Mouse (Mus musculus) forebrain, embryonic 16.5 days (tissue): ENCODE data around the gene Ctrc. TPM values are rescaled to one million over a fixed set of nuclear protein-coding genes. Genes with fewer than 3 reads are reported as not detected.

Experiments
- ATAC-seq: fragments of 200-750 bp; cut with Nextera tagmentation; 2 replicates; pipeline ENCODE4 v1.8.0; 2017; ENCODE audit warnings: mild to moderate bottlenecking, moderate library complexity
- H3K27ac ChIP-seq: fragments of 300-500 bp; sonication (generic); 2 replicates; pipeline ENCODE4 v1.5.1; 2014; ENCODE audit warnings: low read length, control low read depth
- H3K27me3 ChIP-seq: fragments of 300-500 bp; sonication (generic); replicated peaks from 2 replicates; pipeline ENCODE4 v1.6.1; 2014; ENCODE audit warnings: low read length; ENCODE audit not compliant: control insufficient read depth, insufficient read depth
- H3K36me3 ChIP-seq: fragments of 300-500 bp; sonication (generic); 2 replicates; pipeline ENCODE4 v1.6.1; 2014; ENCODE audit not compliant: control insufficient read depth, insufficient read depth
- H3K4me1 ChIP-seq: fragments of 300-500 bp; sonication (generic); replicated peaks from 2 replicates; pipeline ENCODE4 v1.6.1; 2014; ENCODE audit warnings: low read length; ENCODE audit not compliant: control insufficient read depth, insufficient read depth
- H3K4me2 ChIP-seq: fragments of 300-500 bp; sonication (generic); 2 replicates; pipeline ENCODE4 v1.6.1; 2014; ENCODE audit warnings: mild to moderate bottlenecking, low read length, control low read depth
- H3K4me3 ChIP-seq: fragments of 300-500 bp; sonication (generic); replicated peaks from 2 replicates; pipeline ENCODE4 v1.5.1; 2014; ENCODE audit warnings: mild to moderate bottlenecking, low read length, control low read depth
- H3K9ac ChIP-seq: fragments of 300-500 bp; sonication (generic); replicated peaks from 2 replicates; pipeline ENCODE4 v1.6.1; 2014; ENCODE audit warnings: low read depth, low read length, control low read depth
- H3K9me3 ChIP-seq: fragments of 300-500 bp; sonication (generic); 2 replicates; pipeline ENCODE4 v1.6.1; 2016; ENCODE audit warnings: low read length; ENCODE audit not compliant: control insufficient read depth
- WGBS: fragments of 180-500 bp; shearing (Covaris S2); extraction: QIAGEN DNeasy Blood & Tissue Kit; methylation state at CpG from one replicate; pipeline ENCODE4 v1.1.7; 2014; 5-methylcytosine and 5-hydroxymethylcytosine counted together
- polyA plus RNA-seq: library from polyadenylated mRNA; unstranded; fragments of >200 nt; fragmentation: Nextera tagmentation; extraction: Ambion mirVana; gene quantifications from 2 replicates; pipeline ENCODE4 v1.2.1, GENCODE M21; 2015

Ctrc gene
- polyA plus RNA-seq, 1 experiment from 2014 or later, result not detected

- Histone ChIP-seq H3K27me3 (no peaks in the 10 kb centered on the region), H3K9ac (no peak overlapping the region), H3K27ac (no peak overlapping the region), H3K4me2 (no peak overlapping the region), H3K4me1 (no peaks in the 10 kb centered on the region), H3K9me3 (no peaks in the 10 kb centered on the region), H3K36me3 (no peaks in the 10 kb centered on the region), H3K4me3 (no peak overlapping the region)
- WGBS, result 82% methylated on average over 7 of the region's 7 CpGs
- no peak for ATAC-seq
These were observed 14.8 kb downstream of the Ctrc start for GRCm38 (mm10) chr4:141831361-141831760.

- WGBS, result 55% methylated on average over 11 of the region's 11 CpGs
- Histone ChIP-seq H3K27me3 (no peaks in the 10 kb centered on the region), H3K4me2 (no peak overlapping the region), H3K9ac (no peak overlapping the region), H3K27ac (no peak overlapping the region), H3K36me3 (no peaks in the 10 kb centered on the region), H3K9me3 (no peaks in the 10 kb centered on the region), H3K4me3 (no peak overlapping the region), H3K4me1 (no peaks in the 10 kb centered on the region)
- no peak for ATAC-seq
These were observed 15.8 kb downstream of the Ctrc start for GRCm38 (mm10) chr4:141830381-141830780.

DNA sequence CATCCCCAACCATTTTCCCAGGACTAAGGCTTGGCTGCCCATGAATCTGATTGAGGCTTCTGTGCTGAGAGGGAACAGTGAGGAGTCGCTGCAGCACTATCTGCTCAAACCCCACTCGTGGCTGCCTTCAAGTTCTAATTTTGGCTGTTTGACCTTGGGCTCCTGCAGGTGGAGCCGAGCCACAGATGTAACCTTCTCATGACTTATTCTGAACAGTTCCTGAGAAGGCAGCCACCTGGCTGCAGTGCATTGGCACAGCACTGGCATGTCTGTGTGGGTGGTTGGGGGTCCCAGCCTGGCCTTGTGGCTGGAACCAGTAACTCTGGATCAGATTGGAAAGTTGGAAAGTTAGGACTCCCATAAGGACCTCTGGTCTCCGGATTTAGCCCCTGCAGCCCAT, 18.0 kb downstream of the Ctrc start:
- no peak for ATAC-seq
- WGBS, result 69% methylated on average over 4 of the region's 4 CpGs
- no peak overlapping the region for H3K27ac ChIP-seq

GRCm38 (mm10) chr4:141827401-141827800, 18.8 kb downstream of the Ctrc start:
- Histone ChIP-seq H3K27ac (no peak overlapping the region), H3K9ac (no peak overlapping the region), H3K27me3 (no peaks in the 10 kb centered on the region), H3K4me2 (no peak overlapping the region), H3K4me1 (no peaks in the 10 kb centered on the region), H3K9me3 (no peaks in the 10 kb centered on the region), H3K4me3 (no peak overlapping the region), H3K36me3 (no peaks in the 10 kb centered on the region)
- no peak for ATAC-seq
- WGBS, result 98% methylated on average over 2 of the region's 2 CpGs

More for the DNA sequence above, 18.0 kb downstream of the Ctrc start:
- Histone ChIP-seq H3K27me3 (no peaks in the 10 kb centered on the region), H3K4me3 (no peak overlapping the region), H3K9me3 (no peaks in the 10 kb centered on the region), H3K36me3 (no peaks in the 10 kb centered on the region), H3K9ac (no peak overlapping the region), H3K4me2 (no peak overlapping the region), H3K4me1 (no peaks in the 10 kb centered on the region)

GRCm38 (mm10) chr4:141826060-141826459, 20.1 kb downstream of the Ctrc start, which contains the start of gene Cela2a:
TSS of gene Cela2a (minus strand) at chr4:141826160.
- H3K36me3 ChIP-seq, result no peaks in the 10 kb centered on the region
- no peaks in the 10 kb centered on the region for H3K4me1 ChIP-seq
- ATAC-seq, result no peak
- WGBS, result 64% methylated on average over 5 of the region's 5 CpGs
- H3K4me2 ChIP-seq, result no peak within 1 kb of the TSS
- no peak within 1 kb of the TSS for H3K9ac ChIP-seq
- H3K9me3 ChIP-seq, result no peaks in the 10 kb centered on the region
- no peak within 1 kb of the TSS for H3K4me3 ChIP-seq
- H3K27ac ChIP-seq, result no peak within 1 kb of the TSS
- H3K27me3 ChIP-seq, result no peaks in the 10 kb centered on the region

- H3K4me1 ChIP-seq, result no peaks in the 10 kb centered on the region
- no peak for ATAC-seq
- H3K36me3 ChIP-seq, result no peaks in the 10 kb centered on the region
- H3K9me3 ChIP-seq, result no peaks in the 10 kb centered on the region
- no peak overlapping the region for H3K9ac ChIP-seq
- no peak overlapping the region for H3K27ac ChIP-seq
- no peak overlapping the region for H3K4me2 ChIP-seq
- H3K4me3 ChIP-seq, result no peak overlapping the region
- WGBS, result 69% methylated on average over 3 of the region's 3 CpGs
- H3K27me3 ChIP-seq, result no peaks in the 10 kb centered on the region
These were observed 23.2 kb downstream of the Ctrc start for GRCm38 (mm10) chr4:141822979-141823378.

GRCm38 (mm10) chr4:141822089-141822488, 24.1 kb downstream of the Ctrc start:
- 84% methylated on average over 10 of the region's 10 CpGs for WGBS
- Histone ChIP-seq H3K27ac (no peak overlapping the region), H3K36me3 (no peaks in the 10 kb centered on the region), H3K27me3 (no peaks in the 10 kb centered on the region), H3K4me3 (no peak overlapping the region), H3K4me2 (no peak overlapping the region), H3K4me1 (no peaks in the 10 kb centered on the region), H3K9ac (no peak overlapping the region), H3K9me3 (no peaks in the 10 kb centered on the region)
- no peak for ATAC-seq

- no peaks in the 10 kb centered on the region for H3K4me1 ChIP-seq
- no peaks in the 10 kb centered on the region for H3K27me3 ChIP-seq
- no peak overlapping the region for H3K4me3 ChIP-seq
- H3K9me3 ChIP-seq, result no peaks in the 10 kb centered on the region
- no peak overlapping the region for H3K9ac ChIP-seq
- no peak for ATAC-seq
- no peak overlapping the region for H3K27ac ChIP-seq
- H3K4me2 ChIP-seq, result no peak overlapping the region
- no peaks in the 10 kb centered on the region for H3K36me3 ChIP-seq
- whole genome bisulfite sequencing, result 84% methylated on average over 3 of the region's 3 CpGs
These were observed 25.0 kb downstream of the Ctrc start for GRCm38 (mm10) chr4:141821178-141821577.

DNA sequence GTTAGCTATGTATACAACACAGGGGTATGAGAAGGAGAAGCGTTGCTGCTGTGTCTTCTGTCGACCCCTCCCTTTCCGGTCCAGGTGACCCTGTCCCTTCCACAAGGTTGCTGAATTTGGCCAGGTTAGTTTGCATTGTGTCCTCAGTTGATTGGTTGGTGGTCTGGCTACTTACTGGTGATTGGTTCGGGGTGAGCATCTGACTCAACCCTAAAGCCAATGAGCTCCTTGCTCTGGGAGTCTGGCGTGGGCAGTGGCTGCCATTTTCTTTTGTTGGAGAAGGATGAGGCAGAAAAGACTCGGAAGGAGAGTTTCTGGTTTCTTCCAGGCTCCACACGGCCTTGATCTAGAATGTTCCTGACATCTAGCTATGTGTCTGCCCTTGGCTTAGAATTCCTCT, 26.8 kb downstream of the Ctrc start:
- H3K4me2 ChIP-seq, result no peak overlapping the region
- no peaks in the 10 kb centered on the region for H3K27me3 ChIP-seq
- no peak overlapping the region for H3K27ac ChIP-seq
- WGBS, result 95% methylated on average over 7 of the region's 7 CpGs
- no peaks in the 10 kb centered on the region for H3K4me1 ChIP-seq
- no peaks in the 10 kb centered on the region for H3K36me3 ChIP-seq
- no peak overlapping the region for H3K9ac ChIP-seq
- no peaks in the 10 kb centered on the region for H3K9me3 ChIP-seq
- no peak for ATAC-seq
- H3K4me3 ChIP-seq, result no peak overlapping the region

- ATAC-seq, result no peak
- H3K4me3 ChIP-seq, result no peak overlapping the region
- H3K27ac ChIP-seq, result no peak overlapping the region
- no peaks in the 10 kb centered on the region for H3K4me1 ChIP-seq
- no peak overlapping the region for H3K9ac ChIP-seq
- no peak overlapping the region for H3K4me2 ChIP-seq
- H3K27me3 ChIP-seq, result no peaks in the 10 kb centered on the region
- no peaks in the 10 kb centered on the region for H3K9me3 ChIP-seq
- H3K36me3 ChIP-seq, result no peaks in the 10 kb centered on the region
- 91% methylated on average over 13 of the region's 13 CpGs for WGBS
These were observed 27.3 kb downstream of the Ctrc start for GRCm38 (mm10) chr4:141818861-141819260.
